Mouse (Mus musculus) erythroblast, embryonic 14.5 days (primary cell): ENCODE results near the gene Gjd2. TPM values are rescaled to one million over a fixed set of nuclear protein-coding genes. Genes with fewer than 3 reads are reported as not detected.

ENCODE experiments used
- H3K27me3 ChIP-seq: 2 replicates; pipeline ENCODE4 v1.6.1; 2012; ENCODE audit warnings: inconsistent platforms; ENCODE audit not compliant: control insufficient read depth
- H3K36me3 ChIP-seq: 2 replicates; pipeline ENCODE4 v1.6.1; 2012; ENCODE audit warnings: mild to moderate bottlenecking, inconsistent platforms; ENCODE audit not compliant: control insufficient read depth
- H3K4me1 ChIP-seq: 2 replicates; pipeline ENCODE4 v1.6.1; 2012; ENCODE audit warnings: inconsistent platforms; ENCODE audit not compliant: control insufficient read depth
- H3K4me3 ChIP-seq: replicated peaks from 2 replicates; pipeline ENCODE3; 2012; ENCODE audit warnings: moderate library complexity, mild to moderate bottlenecking, inconsistent platforms
- H3K9me3 ChIP-seq: 2 replicates; pipeline ENCODE4 v1.6.1; 2012; ENCODE audit warnings: low read length, inconsistent platforms, mixed read lengths; ENCODE audit not compliant: control insufficient read depth
- GATA1 ChIP-seq: IDR thresholded peaks from 2 replicates; pipeline ENCODE4 v1.6.1; 2012; ENCODE audit warnings: low read length, inconsistent platforms, mixed read lengths
- TAL1 ChIP-seq: IDR thresholded peaks from 3 replicates; pipeline ENCODE4 v1.6.1; 2012; ENCODE audit warnings: low read length, inconsistent platforms, mixed read lengths
- polyA plus RNA-seq: library from polyadenylated mRNA; stranded (reverse); fragments of >175 nt; gene quantifications from 2 replicates; pipeline ENCODE4 v1.2.3, GENCODE M21; 2012

Gene Gjd2
- polyA plus RNA-seq, 1 experiment: not detected

- TF ChIP-seq TAL1 (no peak), GATA1 (no peak)
- no peaks in the 10 kb centered on the region for H3K9me3 ChIP-seq
Observed at GRCm38 (mm10) chr2:114051111-114051870, 37.9 kb upstream of the Gjd2 start.

GRCm38 (mm10) chr2:114050150-114050549 is 36.7 kb upstream of the Gjd2 start:
- Histone ChIP-seq H3K27me3 (no peaks in the 10 kb centered on the region), H3K4me3 (no peak overlapping the region), H3K9me3 (no peaks in the 10 kb centered on the region), H3K36me3 (no peaks in the 10 kb centered on the region), H3K4me1 (no peaks in the 10 kb centered on the region)
- TF ChIP-seq TAL1 (no peak), GATA1 (no peak)

More at GRCm38 (mm10) chr2:114051111-114051870, 37.9 kb upstream of the Gjd2 start:
- H3K36me3 ChIP-seq: no peaks in the 10 kb centered on the region
- H3K4me1 ChIP-seq: no peaks in the 10 kb centered on the region
- no peaks in the 10 kb centered on the region for H3K27me3 ChIP-seq
- no peak overlapping the region for H3K4me3 ChIP-seq

- H3K9me3 ChIP-seq: no peaks in the 10 kb centered on the region
- H3K4me3 ChIP-seq: no peak overlapping the region
- no peaks in the 10 kb centered on the region for H3K36me3 ChIP-seq
- no peaks in the 10 kb centered on the region for H3K27me3 ChIP-seq
- no peaks in the 10 kb centered on the region for H3K4me1 ChIP-seq
- no peak for TF ChIP-seq TAL1
- TF ChIP-seq GATA1: no peak
Observed at GRCm38 (mm10) chr2:114049372-114049771, 36.0 kb upstream of the Gjd2 start.

- H3K36me3 ChIP-seq: no peaks in the 10 kb centered on the region
- H3K9me3 ChIP-seq: no peaks in the 10 kb centered on the region
Observed at GRCm38 (mm10) chr2:114047960-114048611, 34.7 kb upstream of the Gjd2 start.

GRCm38 (mm10) chr2:114046151-114046664 is 32.8 kb upstream of the Gjd2 start:
- H3K27me3 ChIP-seq: no peaks in the 10 kb centered on the region
- H3K9me3 ChIP-seq: no peaks in the 10 kb centered on the region
- H3K36me3 ChIP-seq: no peaks in the 10 kb centered on the region
- no peak for TF ChIP-seq GATA1
- no peak for TF ChIP-seq TAL1
- H3K4me1 ChIP-seq: no peaks in the 10 kb centered on the region
- no peak overlapping the region for H3K4me3 ChIP-seq

More at GRCm38 (mm10) chr2:114047960-114048611, 34.7 kb upstream of the Gjd2 start:
- TF ChIP-seq TAL1 (no peak), GATA1 (no peak)
- Histone ChIP-seq H3K27me3 (no peaks in the 10 kb centered on the region), H3K4me1 (no peaks in the 10 kb centered on the region), H3K4me3 (no peak overlapping the region)

- no peaks in the 10 kb centered on the region for H3K9me3 ChIP-seq
- H3K4me1 ChIP-seq: no peaks in the 10 kb centered on the region
- TF ChIP-seq GATA1 (no peak), TAL1 (no peak)
- no peaks in the 10 kb centered on the region for H3K36me3 ChIP-seq
- no peaks in the 10 kb centered on the region for H3K27me3 ChIP-seq
- H3K4me3 ChIP-seq: no peak overlapping the region
Observed at GRCm38 (mm10) chr2:114037926-114038325, 24.5 kb upstream of the Gjd2 start.

GRCm38 (mm10) chr2:114032259-114032658 is 18.8 kb upstream of the Gjd2 start:
- no peaks in the 10 kb centered on the region for H3K4me1 ChIP-seq
- H3K4me3 ChIP-seq: no peak overlapping the region
- no peak for TF ChIP-seq GATA1
- no peak for TF ChIP-seq TAL1
- no peaks in the 10 kb centered on the region for H3K9me3 ChIP-seq
- H3K27me3 ChIP-seq: no peaks in the 10 kb centered on the region
- no peaks in the 10 kb centered on the region for H3K36me3 ChIP-seq

- no peak for TF ChIP-seq GATA1
- no peak for TF ChIP-seq TAL1
- Histone ChIP-seq H3K4me1 (no peaks in the 10 kb centered on the region), H3K4me3 (no peak overlapping the region), H3K27me3 (no peaks in the 10 kb centered on the region), H3K9me3 (no peaks in the 10 kb centered on the region), H3K36me3 (no peaks in the 10 kb centered on the region)
Observed at GRCm38 (mm10) chr2:114023383-114023782, 10.0 kb upstream of the Gjd2 start.

GRCm38 (mm10) chr2:114020210-114020563 is 6.8 kb upstream of the Gjd2 start:
- Histone ChIP-seq H3K27me3 (no peaks in the 10 kb centered on the region; the same call in 1 of the 2 replicates), H3K9me3 (no peaks in the 10 kb centered on the region), H3K4me1 (no peaks in the 10 kb centered on the region), H3K4me3 (no peak overlapping the region), H3K36me3 (no peaks in the 10 kb centered on the region)
- no peak for TF ChIP-seq TAL1
- TF ChIP-seq GATA1: no peak
